Mouse (Mus musculus) lung, adult 2 months (tissue): ENCODE results near the gene Ebf4.

Experiments
- CTCF ChIP-seq: fragments of 200-500 bp; IDR thresholded peaks from 2 replicates; pipeline ENCODE4 v1.5.1; 2011; ENCODE audit warnings: mild to moderate bottlenecking, low read length, control low read depth; ENCODE audit not compliant: insufficient read depth
- POLR2A ChIP-seq: fragments of 200-500 bp; IDR thresholded peaks from 2 replicates; pipeline ENCODE4 v1.6.1; 2011; ENCODE audit warnings: low read depth, mild to moderate bottlenecking, control low read depth, low read length, borderline replicate concordance; ENCODE audit errors: extremely low read depth

- TF ChIP-seq POLR2A = no peak
- TF ChIP-seq CTCF = no peak
Observed at GRCm38 (mm10) chr2:130296134-130296745, 1.3 kb downstream of the Ebf4 start.
